Mouse (Mus musculus) ZHBTc4 (cell line): ENCODE results near the gene Entpd5.

Source experiments
- DNase-seq: peaks from one replicate; pipeline ENCODE4 v3.0.0-alpha.2; 2011; ENCODE audit warnings: low read depth, low spot score

Gene Entpd5

GRCm38 (mm10) chr12:84408819-84409507 lies at the start of gene Entpd5, which contains the start of gene Bbof1:
Entpd5 (minus strand) TSS chr12:84409029.
Bbof1 (plus strand) TSS chr12:84409071.
- DNase-seq = peak; percentile 94

- no peak for DNase-seq
Observed at GRCm38 (mm10) chr12:84456911-84457310, 48.1 kb upstream of the Entpd5 start.

- peak; percentile 47 for DNase-seq
Observed at GRCm38 (mm10) chr12:84451801-84452200, 43.0 kb upstream of the Entpd5 start.

- DNase-seq = peak; percentile 100
Observed at GRCm38 (mm10) chr12:84450718-84451646, 42.2 kb upstream of the Entpd5 start, which contains the start of the genes Aldh6a1 and Lin52. Aldh6a1 (minus strand) TSS chr12:84451004. Lin52 (plus strand) TSS chr12:84451422.

- no peak for DNase-seq
Observed at GRCm38 (mm10) chr12:84450351-84450717, 41.5 kb upstream of the Entpd5 start.

GRCm38 (mm10) chr12:84449887-84450286 lies 41.1 kb upstream of the Entpd5 start:
- DNase-seq = no peak

- no peak for DNase-seq
Observed at GRCm38 (mm10) chr12:84448181-84448580, 39.4 kb upstream of the Entpd5 start.

GRCm38 (mm10) chr12:84447386-84447785 lies 38.6 kb upstream of the Entpd5 start:
- DNase-seq = no peak

- DNase-seq = peak; percentile 66
Observed at GRCm38 (mm10) chr12:84442526-84442925, 33.7 kb upstream of the Entpd5 start.

GRCm38 (mm10) chr12:84438697-84439096 lies 29.9 kb upstream of the Entpd5 start:
- DNase-seq = no peak

GRCm38 (mm10) chr12:84429825-84430224 lies 21.0 kb upstream of the Entpd5 start:
- no peak for DNase-seq

GRCm38 (mm10) chr12:84423990-84424389 lies 15.2 kb upstream of the Entpd5 start:
- no peak for DNase-seq

- DNase-seq = no peak
Observed at GRCm38 (mm10) chr12:84417605-84417922, 8.7 kb upstream of the Entpd5 start.

GRCm38 (mm10) chr12:84416834-84417604 lies 8.2 kb upstream of the Entpd5 start, which contains the start of gene Rnf113a2:
Rnf113a2 (plus strand) TSS chr12:84417196.
- peak; percentile 96 for DNase-seq

GRCm38 (mm10) chr12:84407874-84408818 lies 683 bp downstream of the Entpd5 start:
- DNase-seq = peak; percentile 20

GRCm38 (mm10) chr12:84407259-84407658 lies 1.6 kb downstream of the Entpd5 start:
- peak; percentile 56 for DNase-seq

GRCm38 (mm10) chr12:84404541-84404940 lies 4.3 kb downstream of the Entpd5 start:
- DNase-seq = no peak

GRCm38 (mm10) chr12:84402923-84403322 lies 5.9 kb downstream of the Entpd5 start:
- DNase-seq = no peak

- DNase-seq = no peak
Observed at GRCm38 (mm10) chr12:84400653-84401052, 8.2 kb downstream of the Entpd5 start.

- no peak for DNase-seq
Observed at GRCm38 (mm10) chr12:84400068-84400467, 8.8 kb downstream of the Entpd5 start.

- no peak for DNase-seq
Observed at GRCm38 (mm10) chr12:84399663-84400062, 9.2 kb downstream of the Entpd5 start.
